Mouse (Mus musculus) kidney, adult 10 weeks (tissue): Measurements from ENCODE around the gene Tmx4. TPM values are rescaled to one million over a fixed set of nuclear protein-coding genes. Genes with fewer than 3 reads are reported as not detected.

Source experiments
- polyA plus RNA-seq: library from polyadenylated mRNA; stranded (reverse); fragments of 350-450 nt; fragmentation: Illumina TruSeq; extraction: RNeasy Lipid Tissue Mini Kit (QIAGEN cat#74804); gene quantifications from one replicate; pipeline ENCODE4 v1.2.3, GENCODE M21; 2014; ENCODE audit warnings: low read depth, low replicate concordance

Tmx4 gene
- 53.1 TPM for polyA plus RNA-seq

GRCm38 (mm10) chr2:134643514-134644300 lies at the start of gene Tmx4:
TSS of gene Tmx4 (minus strand) at chr2:134644145.

DNA sequence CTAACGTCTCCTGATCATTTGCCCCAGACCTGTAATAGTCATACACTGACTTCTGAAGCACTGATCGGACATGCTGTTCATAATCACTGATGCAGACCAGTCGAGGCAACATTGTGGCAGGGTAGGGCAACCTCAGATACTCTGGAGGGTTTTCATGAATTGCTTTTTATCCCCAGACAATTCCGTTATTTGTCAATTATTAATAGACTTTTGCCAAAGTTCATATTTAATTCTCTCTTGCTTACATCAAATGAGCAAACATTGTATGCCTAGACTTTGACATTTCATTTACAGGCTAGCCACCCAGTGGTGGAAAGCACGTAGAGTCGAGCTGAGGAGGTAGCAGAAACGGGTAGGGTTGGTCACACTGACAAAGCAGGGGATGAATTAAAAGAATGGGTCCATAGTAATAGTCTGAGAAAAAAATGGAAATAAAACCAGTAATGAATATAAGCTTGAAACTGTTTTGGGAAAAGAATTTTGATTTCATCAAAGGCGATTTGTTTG lies 89.7 kb downstream of the Tmx4 start, which contains the start of gene Hao1:
Hao1 (minus strand) TSS at position 148 of the 507 bp plus-strand sequence.

Other genes starting within 250 kb of the Tmx4 start
- not detected for gene Hao1, start 89.8 kb downstream of the Tmx4 start, polyA plus RNA-seq
- gene Plcb1, start 141.9 kb upstream of the Tmx4 start, polyA plus RNA-seq = 28.5 TPM